Mouse (Mus musculus) embryonic facial prominence, embryonic 15.5 days (tissue): ENCODE measurements around the gene AF067063. TPM values are rescaled to one million over a fixed set of nuclear protein-coding genes. Genes with fewer than 3 reads are reported as not detected.
"Not testable (repeated sequence)": the region's sequence is repeated elsewhere in the genome, so short reads cannot be mapped to it uniquely, and the experiment has no call there.

Source experiments
- ATAC-seq: fragments of 200-750 bp; cut with Nextera tagmentation; 2 replicates; pipeline ENCODE4 v1.8.0; 2017; ENCODE audit warnings: low read depth, moderate TSS enrichment; ENCODE audit not compliant: insufficient number of reproducible peaks, low FRiP score, low TSS enrichment
- H3K27ac ChIP-seq: fragments of 300-500 bp; sonication (generic); replicated peaks from 2 replicates; pipeline ENCODE4 v1.5.1; 2015; ENCODE audit warnings: mild to moderate bottlenecking, inconsistent platforms
- H3K27me3 ChIP-seq: fragments of 300-500 bp; sonication (generic); 2 replicates; pipeline ENCODE4 v1.6.1; 2015; ENCODE audit warnings: inconsistent platforms
- H3K36me3 ChIP-seq: fragments of 300-500 bp; sonication (generic); 2 replicates; pipeline ENCODE4 v1.6.1; 2015; ENCODE audit warnings: mild to moderate bottlenecking, inconsistent platforms
- H3K4me1 ChIP-seq: fragments of 300-500 bp; sonication (generic); 2 replicates; pipeline ENCODE4 v1.6.1; 2015; ENCODE audit warnings: inconsistent platforms
- H3K4me2 ChIP-seq: fragments of 300-500 bp; sonication (generic); replicated peaks from 2 replicates; pipeline ENCODE4 v1.6.1; 2015; ENCODE audit warnings: mild to moderate bottlenecking, inconsistent platforms
- H3K4me3 ChIP-seq: fragments of 300-500 bp; sonication (generic); replicated peaks from 2 replicates; pipeline ENCODE4 v1.5.1; 2015; ENCODE audit warnings: mild to moderate bottlenecking, inconsistent platforms
- H3K9ac ChIP-seq: fragments of 300-500 bp; sonication (generic); 2 replicates; pipeline ENCODE4 v1.6.1; 2015; ENCODE audit warnings: inconsistent platforms
- H3K9me3 ChIP-seq: fragments of 300-500 bp; sonication (generic); replicated peaks from 2 replicates; pipeline ENCODE4 v1.6.1; 2016; ENCODE audit warnings: inconsistent platforms
- WGBS: fragments of 180-500 bp; shearing (Covaris S2); methylation state at CpG from one replicate; pipeline ENCODE4 v1.1.7; 2015; 5-methylcytosine and 5-hydroxymethylcytosine counted together
- polyA plus RNA-seq: library from polyadenylated mRNA; unstranded; fragments of >200 nt; fragmentation: Nextera tagmentation; extraction: Ambion mirVana; gene quantifications from 2 replicates; pipeline ENCODE4 v1.2.1, GENCODE M21; 2015

The AF067063 gene
- polyA plus RNA-seq, result not detected in 2 replicates

DNA sequence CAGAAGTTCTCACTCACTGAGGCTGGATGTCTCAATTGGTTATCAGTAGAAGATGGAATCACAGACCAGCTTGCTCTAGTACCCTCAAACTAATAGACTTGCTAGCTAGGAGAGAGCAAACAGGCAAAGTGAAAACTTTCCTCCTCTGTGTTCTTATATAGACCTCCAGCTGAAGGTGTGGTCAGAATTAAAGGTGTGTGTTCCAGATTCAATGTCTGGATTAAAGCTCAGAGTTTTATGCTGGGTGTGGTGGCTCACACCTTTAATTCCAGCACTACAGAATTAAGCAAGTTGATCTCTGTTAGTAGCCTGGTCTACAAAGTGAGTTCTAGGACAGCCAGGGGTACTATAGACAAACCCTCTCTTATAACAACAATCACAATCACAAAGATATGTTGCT, at the start of gene AF067063:
AF067063 (minus strand) TSS at position 101 of the 400 bp plus-strand sequence.
- not testable (repeated sequence) for H3K9me3 ChIP-seq, H3K27me3 ChIP-seq, ATAC-seq, H3K4me2 ChIP-seq, H3K36me3 ChIP-seq, H3K4me3 ChIP-seq, H3K27ac ChIP-seq, H3K9ac ChIP-seq, H3K4me1 ChIP-seq

DNA sequence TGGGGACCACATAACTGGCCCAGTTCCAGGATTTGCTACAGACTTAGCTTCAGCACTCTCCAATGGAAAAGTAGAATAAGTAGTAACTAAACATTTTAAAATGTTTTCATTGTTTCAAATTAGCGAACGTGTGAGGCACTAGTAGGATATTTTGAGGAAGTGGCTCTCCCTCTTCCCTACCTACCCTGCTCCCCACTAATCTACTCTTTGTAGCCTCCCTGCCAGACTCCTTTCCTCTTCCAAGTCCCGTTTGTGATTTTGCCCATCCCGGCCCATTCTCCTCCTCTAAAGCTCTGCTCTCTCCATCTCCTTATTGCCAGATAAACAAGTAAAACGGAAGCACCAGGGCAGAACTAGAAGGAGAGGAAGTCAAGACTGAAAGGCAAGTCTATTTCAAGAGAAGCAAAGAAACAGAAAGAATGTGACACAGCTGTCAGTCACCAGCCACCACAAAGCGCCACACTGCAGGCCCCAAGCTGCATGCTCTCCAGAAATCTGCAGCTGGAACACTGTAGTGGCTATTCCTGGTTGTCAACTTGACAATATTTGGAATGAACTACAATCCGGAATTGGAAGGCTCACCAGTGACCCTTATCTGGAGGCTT, 34.5 kb upstream of the AF067063 start:
- not testable (repeated sequence) for H3K27me3 ChIP-seq, H3K27ac ChIP-seq, H3K36me3 ChIP-seq, ATAC-seq, H3K4me1 ChIP-seq, H3K9me3 ChIP-seq, H3K4me2 ChIP-seq, H3K4me3 ChIP-seq, H3K9ac ChIP-seq
- WGBS, result 58% methylated on average over 6 of the region's 7 CpGs

DNA sequence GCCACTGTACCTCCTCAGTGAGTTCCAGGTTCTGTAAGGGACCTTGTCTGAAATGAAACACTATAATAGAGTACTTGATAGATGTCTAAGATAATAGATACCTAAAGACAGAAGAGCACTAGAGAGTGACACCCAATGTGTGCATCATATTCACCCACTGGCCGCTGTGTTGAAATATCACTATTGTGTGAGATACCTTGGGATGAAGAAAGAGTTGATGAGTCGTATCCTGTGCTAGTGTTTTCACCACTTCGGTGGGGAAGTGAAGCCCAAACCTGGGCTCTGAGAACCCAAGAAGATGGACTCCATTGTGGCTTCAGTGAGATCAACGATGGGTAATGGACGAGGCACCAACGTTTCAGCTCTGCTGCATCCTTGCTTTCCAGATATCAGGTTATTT, 32.4 kb upstream of the AF067063 start:
- not testable (repeated sequence) for H3K27ac ChIP-seq, H3K27me3 ChIP-seq, H3K4me1 ChIP-seq, H3K4me3 ChIP-seq, ATAC-seq, H3K36me3 ChIP-seq, H3K9me3 ChIP-seq, H3K4me2 ChIP-seq, H3K9ac ChIP-seq
- no CpG with 5 or more reads among the region's 6 CpGs for WGBS

GRCm38 (mm10) chr13:119839982-119840381, 10.0 kb upstream of the AF067063 start:
- H3K9ac ChIP-seq, H3K27ac ChIP-seq, H3K36me3 ChIP-seq, H3K4me3 ChIP-seq, H3K4me1 ChIP-seq, ATAC-seq, H3K9me3 ChIP-seq, H3K27me3 ChIP-seq, H3K4me2 ChIP-seq: not testable (repeated sequence)
- WGBS, result 25% methylated on average over 6 of the region's 6 CpGs

DNA sequence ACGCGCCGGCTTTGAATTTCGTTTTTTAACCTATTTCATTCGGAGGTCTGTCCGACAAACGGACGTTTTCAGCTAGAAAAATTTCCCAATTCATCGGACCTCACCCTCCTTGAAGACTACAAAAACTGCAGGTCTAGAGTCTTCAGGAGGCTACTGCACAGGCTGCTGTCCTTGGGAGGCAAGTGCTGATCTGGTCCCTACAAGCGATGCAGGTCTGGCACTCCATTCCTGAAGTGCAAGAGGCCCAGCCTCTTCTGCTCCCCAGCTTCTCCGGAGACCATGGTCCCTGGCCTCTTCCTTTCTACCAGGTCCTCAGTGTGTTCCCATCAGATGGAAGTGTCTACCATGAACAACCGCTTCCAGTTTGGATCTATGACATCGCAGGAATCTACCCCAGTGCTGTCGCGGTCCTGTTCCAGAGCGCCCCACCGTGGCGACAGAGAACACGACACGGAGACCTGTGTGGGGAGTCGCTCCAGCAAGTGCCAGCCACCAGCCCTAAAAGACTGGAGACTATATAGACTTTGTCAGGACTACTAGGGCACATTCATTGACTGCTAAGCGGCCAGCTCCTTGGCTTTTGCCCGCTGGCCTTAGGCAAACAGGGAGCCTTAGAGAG, 7.8 kb upstream of the AF067063 start:
- ATAC-seq, H3K4me2 ChIP-seq, H3K9me3 ChIP-seq, H3K27me3 ChIP-seq, H3K9ac ChIP-seq, H3K36me3 ChIP-seq, H3K4me1 ChIP-seq, H3K27ac ChIP-seq, H3K4me3 ChIP-seq: not testable (repeated sequence)
- 8% methylated on average over 14 of the region's 23 CpGs for WGBS

DNA sequence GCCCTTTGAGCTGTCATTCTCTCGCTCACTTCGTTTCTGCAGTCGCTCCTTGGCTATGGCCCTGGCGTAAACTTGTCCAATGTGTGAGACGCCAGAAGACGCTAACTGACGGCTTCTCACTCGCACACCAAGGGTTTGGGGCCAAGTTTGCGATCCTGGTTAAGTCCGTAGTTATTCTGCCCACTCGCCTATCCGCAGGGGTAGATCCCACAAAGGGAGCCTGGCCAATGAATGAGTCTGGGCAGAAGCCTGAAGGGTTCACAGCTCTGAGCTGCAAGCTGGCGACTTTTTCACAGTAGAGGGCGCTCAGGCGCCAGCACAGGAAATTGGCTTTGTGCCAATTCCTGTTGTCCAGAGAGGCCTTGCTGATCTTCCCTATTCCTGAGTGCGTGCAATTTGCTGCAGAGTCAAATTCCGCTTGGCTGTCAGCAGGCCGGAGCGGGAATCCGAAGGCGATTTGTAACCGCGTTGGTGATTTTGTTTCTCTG, 6.4 kb upstream of the AF067063 start:
- H3K9me3 ChIP-seq, H3K4me1 ChIP-seq, H3K27ac ChIP-seq, H3K27me3 ChIP-seq, H3K36me3 ChIP-seq, H3K9ac ChIP-seq: not testable (repeated sequence)
- 12% methylated on average over 23 of the region's 23 CpGs for WGBS
- 0 out of 2 replicates have a peak, but pooled peaks have one; percentile 47 for ATAC-seq
- peak overlapping the region; percentile 23 for H3K4me3 ChIP-seq
- H3K4me2 ChIP-seq, result peak overlapping the region; percentile 43

- H3K4me3 ChIP-seq, result peak within 1 kb of the TSS; percentile 23
- H3K9me3 ChIP-seq, ATAC-seq, H3K9ac ChIP-seq, H3K27me3 ChIP-seq, H3K27ac ChIP-seq, H3K36me3 ChIP-seq, H3K4me1 ChIP-seq: not testable (repeated sequence)
- 14% methylated on average over 19 of the region's 25 CpGs for WGBS
- H3K4me2 ChIP-seq, result peak within 1 kb of the TSS; percentile 43
Observed at GRCm38 (mm10) chr13:119835320-119836056, 5.5 kb upstream of the AF067063 start, which contains the start of gene D13Ertd608e. TSS of gene D13Ertd608e (plus strand) at chr13:119836006.

DNA sequence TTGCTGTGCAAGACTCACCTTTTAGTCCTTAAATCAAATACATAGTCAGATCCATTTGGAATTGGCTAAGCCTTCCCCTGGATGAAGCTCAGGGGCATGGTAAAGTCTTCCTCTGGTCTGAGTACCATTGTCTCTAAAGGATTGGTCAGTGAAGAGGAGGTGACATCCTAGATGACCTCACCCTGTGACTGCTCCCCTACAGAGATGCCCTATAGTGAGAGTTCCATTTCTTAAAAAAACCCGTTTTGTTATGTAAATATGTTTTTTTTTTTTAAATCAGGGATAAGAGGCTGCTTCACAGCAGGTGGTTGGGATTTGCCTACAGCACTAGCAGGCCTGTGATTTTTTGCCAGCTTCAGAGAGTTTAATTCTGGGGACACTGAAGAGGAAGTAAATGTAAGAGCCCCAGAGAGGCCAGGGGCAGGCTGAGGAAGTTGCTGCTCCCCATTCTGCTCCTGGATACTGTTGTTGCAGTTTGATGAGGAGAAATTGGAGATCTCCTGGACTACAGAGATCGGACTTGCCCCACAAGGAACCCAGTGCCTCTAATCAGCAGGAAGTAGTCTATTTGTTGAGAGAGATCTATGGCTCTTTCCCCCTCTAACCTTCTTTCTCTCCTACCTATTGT, 12.3 kb downstream of the AF067063 start:
- WGBS, result 16% methylated on average over 2 of the region's 2 CpGs
- Histone ChIP-seq H3K4me1 (no peaks in the 10 kb centered on the region), H3K9me3 (no peaks in the 10 kb centered on the region), H3K4me3 (no peak overlapping the region), H3K27me3 (no peaks in the 10 kb centered on the region), H3K4me2 (no peak overlapping the region), H3K9ac (no peak overlapping the region), H3K27ac (no peak overlapping the region), H3K36me3 (no peaks in the 10 kb centered on the region)
- no peak for ATAC-seq

DNA sequence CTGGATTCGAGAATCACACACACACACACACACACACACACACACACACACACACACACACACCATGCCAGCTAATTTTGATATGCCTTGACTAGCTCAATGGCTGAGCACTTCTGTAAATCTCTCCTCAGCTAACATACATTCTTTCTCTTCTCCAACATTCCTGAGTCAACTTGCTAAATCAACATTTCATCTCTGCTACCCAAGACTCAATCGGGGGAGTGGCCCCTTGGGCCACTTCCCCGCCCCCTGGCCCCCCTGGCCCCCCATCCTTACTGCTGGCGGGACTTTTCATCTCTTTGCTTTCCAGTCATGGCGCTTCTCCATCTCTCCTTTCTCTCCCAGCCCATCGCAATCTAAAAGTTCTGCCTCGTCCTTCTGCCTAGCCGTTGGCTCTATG, 13.2 kb downstream of the AF067063 start:
- Histone ChIP-seq H3K9me3 (no peaks in the 10 kb centered on the region), H3K36me3 (no peaks in the 10 kb centered on the region), H3K27me3 (no peaks in the 10 kb centered on the region), H3K4me3 (no peak overlapping the region), H3K4me1 (no peaks in the 10 kb centered on the region), H3K9ac (no peak overlapping the region), H3K27ac (no peak overlapping the region), H3K4me2 (no peak overlapping the region)
- WGBS, result 52% methylated on average over 8 of the region's 8 CpGs
- ATAC-seq, result no peak

DNA sequence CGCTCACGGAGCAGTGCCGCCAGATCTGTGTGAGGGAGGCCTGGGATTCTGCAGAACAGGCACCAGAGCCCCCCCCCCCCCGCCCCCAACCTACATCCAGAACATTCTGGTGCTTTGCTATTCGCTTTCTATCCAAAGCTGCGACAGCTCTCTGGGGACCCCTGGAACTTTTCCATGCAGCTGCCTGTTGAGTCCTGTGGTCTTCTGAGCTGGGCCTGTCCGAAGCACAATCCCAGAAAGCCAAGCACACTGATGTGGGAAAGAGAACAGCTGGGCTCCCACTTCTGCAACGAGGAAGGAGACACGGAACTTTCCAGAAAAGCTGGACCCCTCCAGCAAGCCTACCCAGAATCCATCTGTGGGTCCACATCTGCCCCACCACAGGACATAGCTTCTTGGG, 20.0 kb downstream of the AF067063 start:
- Histone ChIP-seq H3K9me3 (no peaks in the 10 kb centered on the region), H3K4me2 (no peak overlapping the region), H3K27ac (no peak overlapping the region), H3K9ac (no peak overlapping the region), H3K36me3 (no peaks in the 10 kb centered on the region), H3K27me3 (no peaks in the 10 kb centered on the region), H3K4me3 (no peak overlapping the region), H3K4me1 (no peaks in the 10 kb centered on the region)
- whole genome bisulfite sequencing, result 75% methylated on average over 9 of the region's 9 CpGs
- ATAC-seq, result no peak

- H3K36me3 ChIP-seq, result no peaks in the 10 kb centered on the region
- H3K4me2 ChIP-seq, result no peak overlapping the region
- H3K27ac ChIP-seq, result no peak overlapping the region
- H3K27me3 ChIP-seq, result no peaks in the 10 kb centered on the region
- no peaks in the 10 kb centered on the region for H3K9me3 ChIP-seq
- no peaks in the 10 kb centered on the region for H3K4me1 ChIP-seq
- H3K4me3 ChIP-seq, result no peak overlapping the region
- no peak overlapping the region for H3K9ac ChIP-seq
- WGBS, result 63% methylated on average over 2 of the region's 2 CpGs
- no peak for ATAC-seq
Observed at GRCm38 (mm10) chr13:119808937-119809336, 21.1 kb downstream of the AF067063 start.
